Mouse (Mus musculus): ENCODE results near the gene Sema7a. TPM values are rescaled to one million over a fixed set of nuclear protein-coding genes. Genes with fewer than 3 reads are reported as not detected.

Gene Sema7a
- total and polyA plus RNA-seq, 3 experiments: 0.03 TPM; not detected in 2

DNA sequence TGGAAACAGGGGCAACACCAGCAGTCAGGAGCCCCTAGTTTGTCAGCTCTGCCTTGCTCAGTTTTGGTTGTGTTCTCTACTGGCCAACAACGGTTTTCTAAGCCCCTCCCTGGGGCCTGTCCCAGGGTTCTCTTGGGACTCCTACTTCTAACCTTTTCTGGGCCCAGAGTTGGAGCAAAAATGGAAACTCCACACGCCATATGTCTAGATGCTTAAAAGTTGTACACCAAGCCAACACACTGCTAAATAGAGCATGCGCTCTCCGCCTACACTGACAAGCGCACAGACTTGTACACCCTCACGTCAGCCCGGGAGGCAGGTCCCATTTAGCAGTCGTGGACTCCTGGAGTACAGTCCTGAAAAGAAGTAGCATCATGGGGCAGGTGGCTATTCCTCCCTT lies 45.4 kb downstream of the Sema7a start:
- Histone ChIP-seq H3K9ac (ENCODE audit: control insufficient read depth, low read depth, low read length, poor library complexity, severe bottlenecking) (no peak overlapping the region), H3K4me1 (ENCODE audit: control insufficient read depth in 1 of 2, insufficient read depth in 2 of 2, low read length in 2 of 2) (no peaks in the 10 kb centered on the region), H3K27me3 (ENCODE audit: control insufficient read depth in 1 of 2, insufficient read depth in 2 of 2, low read length in 2 of 2) (0 out of 4 replicates have a peak, but pooled peaks cover 0 to 1% of the 10 kb centered on the region in 2 experiments), H3K4me3 (ENCODE audit: control insufficient read depth in 1 of 2, insufficient read depth in 1 of 2, low read depth in 2 of 2, low read length in 2 of 2) (no peak overlapping the region), H3K27ac (ENCODE audit: control insufficient read depth, low read depth, low read length) (no peak overlapping the region), H3K9me3 (replicated peaks; ENCODE audit: insufficient read depth, low read length) (no peaks in the 10 kb centered on the region), H3K36me3 (ENCODE audit: control insufficient read depth in 1 of 2, insufficient read depth in 2 of 2, low read length in 2 of 2) (no peaks in the 10 kb centered on the region), H3K79me2 (ENCODE audit: control insufficient read depth, insufficient read depth, low read length, poor library complexity) (no peaks in the 10 kb centered on the region)
- no peak for TF ChIP-seq SIN3A (IDR thresholded peaks at IDR 0.05; ENCODE audit: low read length)
- TF ChIP-seq ZNF384 (IDR thresholded peaks at IDR 0.05; ENCODE audit: low read depth, low read length): no peak
- no peak for TF ChIP-seq TBP (IDR thresholded peaks at IDR 0.05; ENCODE audit: low read depth, low read length)
- TF ChIP-seq CTCF (IDR thresholded peaks at IDR 0.05 in 2 of 3, conservative IDR thresholded peaks at IDR 0.05 in 1 of 3; ENCODE audit: control insufficient read depth in 1 of 3, insufficient read depth in 1 of 3, low read depth in 2 of 3, low read length in 3 of 3, poor library complexity in 1 of 3, severe bottlenecking in 1 of 3): no peak
- TF ChIP-seq RAD21 (IDR thresholded peaks at IDR 0.05; ENCODE audit: low read depth, low read length): no peak
- TF ChIP-seq USF1 (IDR thresholded peaks at IDR 0.05; ENCODE audit: low read depth, low read length): no peak
- no peak for TF ChIP-seq TAL1 (IDR thresholded peaks at IDR 0.05; ENCODE audit: low read length)
- TF ChIP-seq ZMIZ1 (IDR thresholded peaks at IDR 0.05; ENCODE audit: low read depth, low read length): no peak
- no peak for TF ChIP-seq CHD2 (IDR thresholded peaks at IDR 0.05; ENCODE audit: low read length)
- no peak for TF ChIP-seq CHD1 (IDR thresholded peaks at IDR 0.05; ENCODE audit: low read depth, low read length)
- no peak for TF ChIP-seq KAT2A (conservative IDR thresholded peaks at IDR 0.05; ENCODE audit: low read depth, low read length)
- TF ChIP-seq POLR2AphosphoS2 (IDR thresholded peaks at IDR 0.05; ENCODE audit: low read length): no peak
- no peak for TF ChIP-seq NELFE (IDR thresholded peaks at IDR 0.05; ENCODE audit: low read depth, low read length)
- TF ChIP-seq MAFK (IDR thresholded peaks at IDR 0.05; ENCODE audit: borderline replicate concordance, low read depth, low read length): no peak
- DNase-seq (ENCODE audit: low read depth, low spot score): no peak

GRCm38 (mm10) chr9:57986293-57986692 lies 46.4 kb downstream of the Sema7a start:
- Histone ChIP-seq H3K79me2 (ENCODE audit: control insufficient read depth, insufficient read depth, low read length, poor library complexity) (no peaks in the 10 kb centered on the region), H3K4me3 (ENCODE audit: control insufficient read depth in 1 of 2, insufficient read depth in 1 of 2, low read depth in 2 of 2, low read length in 2 of 2) (no peak overlapping the region), H3K4me1 (ENCODE audit: control insufficient read depth in 1 of 2, insufficient read depth in 2 of 2, low read length in 2 of 2) (no peaks in the 10 kb centered on the region), H3K27me3 (ENCODE audit: control insufficient read depth in 1 of 2, insufficient read depth in 2 of 2, low read length in 2 of 2) (0 out of 4 replicates have a peak, but pooled peaks cover 0 to 1% of the 10 kb centered on the region in 2 experiments), H3K36me3 (ENCODE audit: control insufficient read depth in 1 of 2, insufficient read depth in 2 of 2, low read length in 2 of 2) (no peaks in the 10 kb centered on the region), H3K9ac (ENCODE audit: control insufficient read depth, low read depth, low read length, poor library complexity, severe bottlenecking) (no peak overlapping the region), H3K9me3 (replicated peaks; ENCODE audit: insufficient read depth, low read length) (no peaks in the 10 kb centered on the region), H3K27ac (ENCODE audit: control insufficient read depth, low read depth, low read length) (no peak overlapping the region)
- TF ChIP-seq ETS1 (IDR thresholded peaks at IDR 0.05; ENCODE audit: low read depth, low read length): no peak
- no peak for TF ChIP-seq POLR2AphosphoS2 (IDR thresholded peaks at IDR 0.05; ENCODE audit: low read length)
- no peak for TF ChIP-seq EP300 (IDR thresholded peaks at IDR 0.05; ENCODE audit: low read depth in 1 of 2, low read length in 2 of 2)
- no peak for TF ChIP-seq E2F4 (IDR thresholded peaks at IDR 0.05; ENCODE audit: borderline replicate concordance, low read depth, low read length)
- TF ChIP-seq MEF2A (IDR thresholded peaks at IDR 0.05; ENCODE audit: extremely low read depth, insufficient replicate concordance, low read depth, low read length, poor library complexity, severe bottlenecking): no peak
- TF ChIP-seq MAZ (IDR thresholded peaks at IDR 0.05; ENCODE audit: low read depth, low read length): no peak
- DNase-seq (ENCODE audit: low read depth, low spot score): no peak

All from MEL (cell line).